Mouse (Mus musculus): ENCODE results near the gene Sumo1.

DNA sequence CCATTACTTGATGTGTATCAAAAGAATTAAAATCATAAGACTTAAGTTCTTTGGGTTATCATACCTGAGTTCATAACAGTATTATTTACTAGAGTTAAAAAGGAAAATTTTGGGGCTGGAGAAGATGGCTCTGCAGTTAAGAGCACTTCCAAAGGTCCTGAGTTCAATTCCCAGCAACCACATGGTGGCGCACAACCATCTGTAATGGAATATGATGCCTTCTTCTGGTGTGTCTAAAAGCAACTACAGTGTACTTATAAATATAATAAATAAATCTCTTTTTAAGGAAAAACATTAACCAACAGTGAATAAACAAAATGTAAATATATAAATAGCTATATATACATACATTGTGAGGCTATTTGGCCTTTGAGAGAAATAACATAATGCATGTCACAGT, 31.1 kb upstream of the Sumo1 start:
- TF ChIP-seq CTCF (IDR thresholded peaks at IDR 0.05; ENCODE audit: borderline replicate concordance, control insufficient read depth, extremely low read depth, insufficient read depth, low read length, poor library complexity), result no peak
- TF ChIP-seq POLR2A (IDR thresholded peaks at IDR 0.05; ENCODE audit: control insufficient read depth, extremely low read depth, insufficient read depth, low read length, poor library complexity), result no peak
